Mouse (Mus musculus) adrenal gland (tissue): ENCODE measurements around the gene Mtx1.

ENCODE experiments used
- microRNA-seq, 2 experiments: library from miRNA; unstranded; fragments of <30 nt; microRNA quantifications; one replicate each; pipeline ENCODE4; 2019

The Mtx1 gene

Small RNA genes within 50 kb of the gene (microRNA-seq; reads per million reads assigned to microRNA genes)
- 54.2 to 69.1 reads per million in 2 experiments for gene Mir92b
